Mouse (Mus musculus) layer of hippocampus, postnatal 25 days (tissue): ENCODE results near the gene Lipk. TPM values are rescaled to one million over a fixed set of nuclear protein-coding genes. Genes with fewer than 3 reads are reported as not detected.

Experiments
- microRNA-seq, 2 experiments: library from miRNA; unstranded; fragments of <30 nt; microRNA quantifications; one replicate each; pipeline ENCODE4 v1.2.0; 2021
- total RNA-seq, 2 experiments: library from RNA; stranded (reverse); gene quantifications; 2 replicates each; pipeline ENCODE4 v1.2.3; 2021

Gene Lipk
- total RNA-seq, 2 experiments from 2014 or later = not detected

Small RNA genes lying within 50 kb of the gene (microRNA-seq; reads per million reads assigned to microRNA genes)
- 0 reads per million in 2 experiments for gene Gm23334

Other genes starting within 250 kb of the Lipk start
- gene Lipo3, start 246.3 kb upstream of the Lipk start, total RNA-seq = 1 to 10 TPM; 4.6 to 5.4 TPM
- gene Lipo1, start 220.8 kb upstream of the Lipk start, total RNA-seq = not detected
- not detected for gene Lipf, start 47.1 kb upstream of the Lipk start, total RNA-seq
- not detected for gene Lipn, start 59.1 kb downstream of the Lipk start, total RNA-seq
- under 1 TPM; 0.12 to 0.21 TPM for gene Lipm, start 92.6 kb downstream of the Lipk start, total RNA-seq
- gene Ankrd22, start 157.8 kb downstream of the Lipk start, total RNA-seq = under 1 TPM; 0.26 to 0.27 TPM
- 10 to 100 TPM; 20.6 to 22.2 TPM for gene Stambpl1, start 183.9 kb downstream of the Lipk start, total RNA-seq
- gene Acta2, start 247.3 kb downstream of the Lipk start, total RNA-seq = 10 to 100 TPM; 14.5 to 16.3 TPM